Mouse (Mus musculus) hindbrain, embryonic 16.5 days (tissue): ENCODE measurements around the gene Galntl6. TPM values are rescaled to one million over a fixed set of nuclear protein-coding genes. Genes with fewer than 3 reads are reported as not detected.

Experiments
- ATAC-seq: fragments of 200-750 bp; cut with Nextera tagmentation; 2 replicates; pipeline ENCODE4 v1.8.0; 2017; ENCODE audit warnings: moderate TSS enrichment, moderate library complexity
- H3K27ac ChIP-seq: fragments of 300-500 bp; sonication (generic); 2 replicates; pipeline ENCODE4 v1.5.1; 2014; ENCODE audit warnings: low read depth, mild to moderate bottlenecking, control low read depth, low read length, moderate library complexity
- H3K27me3 ChIP-seq: fragments of 300-500 bp; sonication (generic); replicated peaks from 2 replicates; pipeline ENCODE4 v1.6.1; 2014; ENCODE audit warnings: low read length; ENCODE audit not compliant: control insufficient read depth, insufficient read depth
- H3K36me3 ChIP-seq: fragments of 300-500 bp; sonication (generic); 2 replicates; pipeline ENCODE4 v1.6.1; 2014; ENCODE audit warnings: mild to moderate bottlenecking, low read length, moderate library complexity, mixed read lengths; ENCODE audit not compliant: control insufficient read depth, insufficient read depth
- H3K4me1 ChIP-seq: fragments of 300-500 bp; sonication (generic); 2 replicates; pipeline ENCODE4 v1.6.1; 2014; ENCODE audit warnings: low read depth, low read length; ENCODE audit not compliant: control insufficient read depth, insufficient read depth
- H3K4me2 ChIP-seq: fragments of 300-500 bp; sonication (generic); 2 replicates; pipeline ENCODE4 v1.6.1; 2014; ENCODE audit warnings: mild to moderate bottlenecking, low read length, control low read depth, moderate library complexity
- H3K4me3 ChIP-seq: fragments of 300-500 bp; sonication (generic); 2 replicates; pipeline ENCODE4 v1.5.1; 2014; ENCODE audit warnings: mild to moderate bottlenecking, low read length, control low read depth, moderate library complexity
- H3K9ac ChIP-seq: fragments of 300-500 bp; sonication (generic); 2 replicates; pipeline ENCODE4 v1.6.1; 2014; ENCODE audit warnings: low read depth, mild to moderate bottlenecking, control low read depth, low read length, moderate library complexity
- H3K9me3 ChIP-seq: fragments of 300-500 bp; sonication (generic); 2 replicates; pipeline ENCODE4 v1.6.1; 2014; ENCODE audit warnings: mild to moderate bottlenecking, low read length, moderate library complexity; ENCODE audit not compliant: control insufficient read depth
- WGBS: fragments of 180-500 bp; shearing (Covaris S2); extraction: QIAGEN DNeasy Blood & Tissue Kit; methylation state at CpG from one replicate; pipeline ENCODE4 v1.1.7; 2014; 5-methylcytosine and 5-hydroxymethylcytosine counted together
- polyA plus RNA-seq: library from polyadenylated mRNA; unstranded; fragments of >200 nt; fragmentation: Nextera tagmentation; extraction: Ambion mirVana; gene quantifications from 2 replicates; pipeline ENCODE4 v1.2.1, GENCODE M21; 2015

The Galntl6 gene
- polyA plus RNA-seq, 1 experiment from 2014 or later: 18.6 TPM

DNA sequence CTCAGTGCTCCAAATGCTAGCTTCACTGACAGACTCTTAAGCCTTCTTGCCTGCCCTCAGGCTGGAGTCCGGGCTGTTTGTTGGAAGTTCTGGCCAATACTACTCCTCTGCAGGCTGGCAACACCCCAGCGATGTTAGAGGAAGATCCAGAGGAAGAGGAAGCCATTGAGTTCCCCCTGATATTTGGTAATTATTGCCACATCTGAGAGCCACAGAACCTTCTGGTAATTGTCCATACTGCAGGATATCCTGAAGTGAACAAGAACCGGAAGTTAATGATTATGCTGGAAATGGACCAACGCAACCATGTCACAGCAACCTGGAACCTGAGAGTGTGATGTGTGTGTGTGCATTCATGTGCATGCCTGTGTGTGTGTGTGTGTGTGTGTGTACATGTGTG, 1111.2 kb downstream of the Galntl6 start:
- WGBS: 84% methylated on average over 4 of the region's 4 CpGs
- Histone ChIP-seq H3K9me3 (no peaks in the 10 kb centered on the region), H3K4me3 (no peak overlapping the region), H3K9ac (no peak overlapping the region), H3K27ac (no peak overlapping the region), H3K36me3 (no peaks in the 10 kb centered on the region), H3K4me1 (peaks cover 5% of the 10 kb centered on the region), H3K4me2 (no peak overlapping the region), H3K27me3 (no peaks in the 10 kb centered on the region)
- no peak for ATAC-seq

DNA sequence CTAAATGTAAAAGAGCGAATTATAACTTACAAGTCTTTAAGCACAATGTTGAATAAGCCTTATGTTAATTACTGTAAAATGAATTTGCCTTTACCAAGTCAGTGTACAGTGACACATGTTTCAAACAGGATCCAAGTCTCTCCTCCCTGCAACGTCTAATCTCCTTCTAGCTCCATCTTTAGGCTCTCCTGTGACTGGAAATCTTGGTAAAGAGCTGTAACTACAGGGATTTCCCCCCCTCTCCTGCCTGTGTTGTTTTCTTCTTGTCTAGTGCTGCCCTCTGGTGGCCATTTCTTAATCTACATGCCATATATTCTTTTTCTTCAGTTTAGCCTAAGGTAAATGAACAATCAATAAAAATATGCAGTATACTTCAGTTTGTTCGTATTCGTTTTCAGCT, 1112.1 kb downstream of the Galntl6 start:
- Histone ChIP-seq H3K27me3 (no peaks in the 10 kb centered on the region), H3K9ac (no peak overlapping the region), H3K36me3 (no peaks in the 10 kb centered on the region), H3K9me3 (no peaks in the 10 kb centered on the region), H3K27ac (peak overlapping the region; percentile 77), H3K4me2 (peak overlapping the region; percentile 62), H3K4me3 (no peak overlapping the region), H3K4me1 (peaks cover 5% of the 10 kb centered on the region)
- WGBS: 20% methylated on average over 4 of the region's 4 CpGs
- ATAC-seq: peak; percentile 89

DNA sequence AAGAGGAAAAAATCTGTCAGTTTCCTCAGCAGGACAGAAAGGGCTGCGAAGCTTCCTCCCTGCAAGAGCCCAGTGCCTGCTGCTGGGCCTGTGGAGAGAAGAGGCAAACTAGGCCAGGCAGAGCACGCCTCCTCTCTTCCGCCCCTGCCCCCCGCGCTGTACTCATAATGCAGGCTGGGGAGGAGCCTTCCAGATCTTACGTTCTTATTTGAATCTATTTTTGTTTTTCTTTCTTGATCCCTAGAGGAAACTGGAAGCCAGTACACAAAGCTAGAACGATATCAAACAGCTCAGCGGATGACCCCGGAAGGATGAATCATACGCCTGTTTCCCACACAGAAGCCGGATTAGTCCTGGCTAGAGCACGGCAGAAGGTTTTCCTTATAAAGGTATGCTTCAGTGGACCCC, 1112.6 kb downstream of the Galntl6 start:
- H3K36me3 ChIP-seq: no peaks in the 10 kb centered on the region
- H3K4me1 ChIP-seq: peaks cover 5% of the 10 kb centered on the region
- peak overlapping the region; percentile 31 for H3K4me3 ChIP-seq
- peak overlapping the region; percentile 62 for H3K4me2 ChIP-seq
- WGBS: 4% methylated on average over 12 of the region's 12 CpGs
- ATAC-seq: peak; percentile 91
- peak overlapping the region; percentile 77 for H3K27ac ChIP-seq
- H3K27me3 ChIP-seq: no peaks in the 10 kb centered on the region
- no peaks in the 10 kb centered on the region for H3K9me3 ChIP-seq
- peak overlapping the region; percentile 58 for H3K9ac ChIP-seq

DNA sequence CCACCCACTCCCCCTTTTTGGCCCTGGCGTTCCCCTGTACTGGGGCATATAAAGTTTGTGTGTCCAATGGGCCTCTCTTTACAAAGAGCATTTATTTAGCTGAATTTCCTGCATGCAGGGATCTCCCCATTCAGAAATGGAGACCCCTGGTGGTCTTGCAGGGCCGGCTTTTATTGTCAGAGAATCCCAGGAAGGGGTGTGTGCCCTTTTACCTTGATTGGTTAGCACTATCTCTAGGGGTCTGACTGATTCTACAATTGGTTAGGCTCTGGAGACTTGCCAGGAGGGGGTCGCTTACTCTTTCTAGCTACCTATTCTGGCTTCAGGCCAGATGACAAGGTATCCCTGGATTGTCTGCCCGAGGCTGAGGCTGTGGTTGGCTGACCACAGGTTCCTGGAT, 1119.0 kb downstream of the Galntl6 start:
- H3K9ac ChIP-seq: no peak overlapping the region
- H3K27me3 ChIP-seq: no peaks in the 10 kb centered on the region
- 27% methylated on average over 4 of the region's 4 CpGs for WGBS
- no peak for ATAC-seq
- H3K4me1 ChIP-seq: no peaks in the 10 kb centered on the region
- no peak overlapping the region for H3K4me3 ChIP-seq
- no peak overlapping the region for H3K27ac ChIP-seq
- H3K36me3 ChIP-seq: no peaks in the 10 kb centered on the region
- H3K9me3 ChIP-seq: no peaks in the 10 kb centered on the region
- H3K4me2 ChIP-seq: no peak overlapping the region

DNA sequence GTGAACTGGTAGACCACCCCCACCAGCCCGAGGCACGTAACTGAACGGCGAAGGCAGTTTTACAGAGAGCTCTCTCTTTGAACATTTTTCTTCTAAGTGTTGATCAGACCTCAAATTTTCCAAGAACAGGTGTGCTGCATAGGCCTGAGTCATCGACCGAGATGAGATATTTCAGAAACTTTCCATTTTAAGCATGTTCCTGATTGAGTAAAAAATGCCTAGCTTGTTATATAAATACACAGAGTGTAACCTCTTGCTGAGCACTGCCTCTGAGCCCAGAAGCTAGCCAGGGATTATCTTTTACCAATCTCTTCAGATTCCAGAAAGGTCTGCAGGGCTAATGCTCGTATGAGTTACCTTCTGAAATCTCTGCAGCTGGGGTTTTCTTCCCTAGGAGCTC, 1120.2 kb downstream of the Galntl6 start:
- Histone ChIP-seq H3K9ac (no peak overlapping the region), H3K4me3 (no peak overlapping the region), H3K4me1 (no peaks in the 10 kb centered on the region), H3K27me3 (no peaks in the 10 kb centered on the region), H3K36me3 (no peaks in the 10 kb centered on the region), H3K9me3 (no peaks in the 10 kb centered on the region), H3K4me2 (no peak overlapping the region), H3K27ac (no peak overlapping the region)
- WGBS: 74% methylated on average over 7 of the region's 7 CpGs
- ATAC-seq: no peak

DNA sequence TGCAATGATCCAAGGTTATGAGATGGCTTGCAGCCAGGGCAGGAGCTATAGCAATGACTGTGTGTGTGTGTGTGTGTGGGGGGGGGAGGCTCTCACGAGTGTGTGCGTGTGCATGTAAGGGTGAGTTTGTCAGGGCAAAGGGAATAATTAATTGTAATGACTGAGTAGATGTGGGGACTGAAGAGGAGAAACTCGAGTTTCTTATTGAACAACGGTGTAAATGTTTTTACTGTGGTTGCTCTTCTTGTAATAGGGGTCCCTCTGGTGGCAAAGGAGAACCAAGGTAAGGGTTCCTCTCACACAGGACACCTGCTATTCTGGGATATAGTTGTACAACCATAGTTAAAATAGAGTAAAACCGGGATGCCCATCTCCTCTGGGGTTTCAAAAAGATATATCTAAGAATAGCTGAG, 1121.1 kb downstream of the Galntl6 start:
- Histone ChIP-seq H3K36me3 (no peaks in the 10 kb centered on the region), H3K4me3 (no peak overlapping the region), H3K4me2 (no peak overlapping the region), H3K27ac (no peak overlapping the region), H3K4me1 (no peaks in the 10 kb centered on the region), H3K9me3 (no peaks in the 10 kb centered on the region), H3K9ac (no peak overlapping the region), H3K27me3 (no peaks in the 10 kb centered on the region)
- WGBS: 32% methylated on average over 5 of the region's 5 CpGs
- peak; percentile 55; the same call in 1 of the 2 replicates for ATAC-seq

GRCm38 (mm10) chr8:57779551-57779950, 1132.9 kb downstream of the Galntl6 start:
- ATAC-seq: no peak
- Histone ChIP-seq H3K27me3 (no peaks in the 10 kb centered on the region), H3K36me3 (no peaks in the 10 kb centered on the region), H3K27ac (no peak overlapping the region), H3K4me3 (no peak overlapping the region), H3K4me1 (no peaks in the 10 kb centered on the region), H3K9ac (no peak overlapping the region), H3K9me3 (no peaks in the 10 kb centered on the region), H3K4me2 (no peak overlapping the region)
- WGBS: 60% methylated on average over 7 of the region's 7 CpGs

GRCm38 (mm10) chr8:57777988-57778721, 1134.3 kb downstream of the Galntl6 start:
- WGBS: 83% methylated on average over 7 of the region's 7 CpGs
- no peak overlapping the region for H3K9ac ChIP-seq
- H3K36me3 ChIP-seq: no peaks in the 10 kb centered on the region
- no peaks in the 10 kb centered on the region for H3K9me3 ChIP-seq
- no peaks in the 10 kb centered on the region for H3K4me1 ChIP-seq
- no peak overlapping the region for H3K4me2 ChIP-seq
- H3K27me3 ChIP-seq: no peaks in the 10 kb centered on the region
- no peak overlapping the region for H3K27ac ChIP-seq
- no peak for ATAC-seq
- H3K4me3 ChIP-seq: no peak overlapping the region

DNA sequence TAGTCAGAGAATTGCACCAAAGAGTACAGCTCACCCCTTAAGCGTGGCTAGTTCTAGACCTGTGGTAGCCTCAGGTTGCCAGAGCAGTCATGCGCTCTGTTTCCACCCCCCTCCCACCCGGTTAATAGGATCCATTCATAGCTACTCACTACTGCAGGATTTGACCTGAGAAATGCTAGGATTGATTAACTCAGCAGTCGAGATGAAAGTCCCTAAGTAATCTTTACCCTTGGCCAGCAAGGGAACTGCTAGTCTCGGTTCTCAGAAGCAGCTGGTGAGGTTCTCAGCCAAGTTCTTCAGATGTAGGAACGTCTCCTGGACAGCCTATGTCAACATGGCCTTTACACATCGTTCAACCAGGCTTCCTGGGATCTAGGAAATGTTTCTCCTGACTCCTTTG, 1135.7 kb downstream of the Galntl6 start:
- ATAC-seq: no peak
- WGBS: 54% methylated on average over 7 of the region's 7 CpGs
- Histone ChIP-seq H3K36me3 (no peaks in the 10 kb centered on the region), H3K27me3 (no peaks in the 10 kb centered on the region), H3K4me3 (no peak overlapping the region), H3K9me3 (no peaks in the 10 kb centered on the region), H3K9ac (no peak overlapping the region), H3K4me1 (no peaks in the 10 kb centered on the region), H3K27ac (no peak overlapping the region), H3K4me2 (no peak overlapping the region)
